Mouse (Mus musculus) heart, embryonic 10.5 days (tissue): ENCODE results near the gene Rabgap1l. TPM values are rescaled to one million over a fixed set of nuclear protein-coding genes. Genes with fewer than 3 reads are reported as not detected.

Experiments used
- DNase-seq: peaks from one replicate; pipeline ENCODE4 v3.0.0-alpha.2; 2017; ENCODE audit warnings: low spot score
- H3K27ac ChIP-seq: fragments of 300-500 bp; sonication (generic); 2 replicates; pipeline ENCODE4 v1.5.1; 2016; ENCODE audit warnings: mild to moderate bottlenecking
- H3K27me3 ChIP-seq: fragments of 300-500 bp; sonication (generic); 2 replicates; pipeline ENCODE4 v1.6.1; 2016; ENCODE audit warnings: mild to moderate bottlenecking; ENCODE audit not compliant: poor library complexity, insufficient read depth, severe bottlenecking
- H3K36me3 ChIP-seq: fragments of 300-500 bp; sonication (generic); 2 replicates; pipeline ENCODE4 v1.6.1; 2016; ENCODE audit warnings: mild to moderate bottlenecking, moderate library complexity
- H3K4me1 ChIP-seq: fragments of 300-500 bp; sonication (generic); 2 replicates; pipeline ENCODE4 v1.6.1; 2016; ENCODE audit warnings: mild to moderate bottlenecking
- H3K4me3 ChIP-seq: fragments of 300-500 bp; sonication (generic); 2 replicates; pipeline ENCODE4 v1.5.1; 2016; ENCODE audit warnings: mild to moderate bottlenecking, moderate library complexity
- H3K9me3 ChIP-seq: fragments of 300-500 bp; sonication (generic); 2 replicates; pipeline ENCODE4 v1.6.1; 2016; ENCODE audit warnings: mild to moderate bottlenecking, moderate library complexity
- WGBS: fragments of 180-500 bp; shearing (Covaris S2); methylation state at CpG from one replicate; pipeline ENCODE4 v1.1.7; 2016; 5-methylcytosine and 5-hydroxymethylcytosine counted together
- polyA plus RNA-seq: library from polyadenylated mRNA; unstranded; fragments of >200 nt; fragmentation: Nextera tagmentation; extraction: Ambion mirVana; gene quantifications from 2 replicates; pipeline ENCODE4 v1.2.1, GENCODE M21; 2016

The Rabgap1l gene
- polyA plus RNA-seq, 1 experiment from 2014 or later = 28.1 TPM

GRCm38 (mm10) chr1:160231013-160231412, 562.0 kb downstream of the Rabgap1l start:
- H3K27ac ChIP-seq = no peak overlapping the region
- no peaks in the 10 kb centered on the region for H3K36me3 ChIP-seq
- H3K4me1 ChIP-seq = no peaks in the 10 kb centered on the region
- H3K27me3 ChIP-seq = no peaks in the 10 kb centered on the region
- H3K4me3 ChIP-seq = no peak overlapping the region
- H3K9me3 ChIP-seq = no peaks in the 10 kb centered on the region
- DNase-seq = no peak
- WGBS = 64% methylated on average over 4 of the region's 4 CpGs

DNA sequence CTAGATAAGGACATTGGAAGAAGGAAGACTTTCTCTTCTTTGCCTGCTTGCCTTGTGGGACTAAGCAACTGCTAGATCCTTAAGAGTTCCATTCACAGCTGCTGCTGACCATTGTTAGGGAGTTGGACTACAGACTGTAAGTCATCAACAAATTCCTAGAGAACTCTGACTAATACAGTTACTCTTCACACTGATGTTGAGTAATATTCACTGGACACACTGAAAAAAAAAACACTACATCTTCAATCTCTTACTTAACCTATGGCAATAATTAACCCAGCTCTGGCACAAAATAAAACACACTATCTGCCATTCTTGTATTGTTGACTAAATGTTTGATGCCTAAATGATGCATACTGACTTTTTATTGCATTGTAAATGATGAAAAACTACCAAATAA, 565.2 kb downstream of the Rabgap1l start:
- no peaks in the 10 kb centered on the region for H3K4me1 ChIP-seq
- no peaks in the 10 kb centered on the region for H3K36me3 ChIP-seq
- H3K27me3 ChIP-seq = no peaks in the 10 kb centered on the region
- H3K4me3 ChIP-seq = no peak overlapping the region
- H3K9me3 ChIP-seq = no peaks in the 10 kb centered on the region
- DNase-seq = no peak
- H3K27ac ChIP-seq = no peak overlapping the region

DNA sequence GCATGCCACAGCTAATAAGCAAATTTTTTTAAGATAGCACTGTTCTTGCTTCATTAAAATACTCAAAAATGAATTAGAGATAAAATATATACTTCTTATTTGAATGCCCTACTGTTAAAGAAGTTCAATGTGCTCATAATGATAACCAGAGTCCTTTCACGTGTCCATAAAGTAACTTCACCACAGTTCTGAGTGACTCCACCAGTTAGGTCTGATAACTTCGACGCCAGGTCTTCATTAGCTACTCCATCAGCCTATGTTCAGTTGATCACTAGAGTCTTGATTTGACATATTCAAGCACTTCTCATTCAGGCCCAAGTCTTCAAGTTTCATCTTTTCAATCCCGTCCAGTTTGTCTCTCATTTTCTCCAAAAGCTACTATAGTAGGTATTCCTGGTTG, 565.8 kb downstream of the Rabgap1l start:
- no peak overlapping the region for H3K27ac ChIP-seq
- no peaks in the 10 kb centered on the region for H3K4me1 ChIP-seq
- H3K27me3 ChIP-seq = no peaks in the 10 kb centered on the region
- WGBS = 82% methylated on average over 4 of the region's 4 CpGs
- no peaks in the 10 kb centered on the region for H3K9me3 ChIP-seq
- DNase-seq = no peak
- H3K4me3 ChIP-seq = no peak overlapping the region
- H3K36me3 ChIP-seq = no peaks in the 10 kb centered on the region

GRCm38 (mm10) chr1:160224093-160224492, 568.9 kb downstream of the Rabgap1l start:
- no peaks in the 10 kb centered on the region for H3K4me1 ChIP-seq
- no peaks in the 10 kb centered on the region for H3K27me3 ChIP-seq
- H3K4me3 ChIP-seq = no peak overlapping the region
- DNase-seq = no peak
- no peaks in the 10 kb centered on the region for H3K9me3 ChIP-seq
- no peak overlapping the region for H3K27ac ChIP-seq
- no peaks in the 10 kb centered on the region for H3K36me3 ChIP-seq
- 66% methylated on average over 2 of the region's 2 CpGs for WGBS

DNA sequence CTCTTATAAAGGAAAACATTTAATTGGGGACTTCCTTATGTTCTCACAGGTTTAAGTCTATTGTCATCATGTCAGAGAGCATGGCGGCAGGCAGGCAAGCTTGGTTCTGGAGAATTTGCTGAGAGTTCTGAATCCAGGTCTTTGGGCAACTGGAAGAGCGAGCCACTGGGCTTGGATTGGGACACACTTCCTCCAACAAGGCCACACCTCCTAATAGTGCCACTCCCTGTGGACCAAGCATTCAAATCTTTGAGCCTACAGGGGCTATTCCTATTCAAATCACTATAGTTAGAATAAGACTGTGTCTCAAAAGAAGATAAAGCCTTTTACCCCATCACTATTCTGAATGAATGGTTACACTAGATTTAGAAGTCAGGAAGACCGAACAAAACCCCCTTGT, 575.1 kb downstream of the Rabgap1l start:
- Histone ChIP-seq H3K36me3 (no peaks in the 10 kb centered on the region), H3K9me3 (no peaks in the 10 kb centered on the region), H3K27ac (no peak overlapping the region), H3K27me3 (no peaks in the 10 kb centered on the region), H3K4me3 (no peak overlapping the region), H3K4me1 (no peaks in the 10 kb centered on the region)
- WGBS = 78% methylated on average over 3 of the region's 3 CpGs
- DNase-seq = no peak

DNA sequence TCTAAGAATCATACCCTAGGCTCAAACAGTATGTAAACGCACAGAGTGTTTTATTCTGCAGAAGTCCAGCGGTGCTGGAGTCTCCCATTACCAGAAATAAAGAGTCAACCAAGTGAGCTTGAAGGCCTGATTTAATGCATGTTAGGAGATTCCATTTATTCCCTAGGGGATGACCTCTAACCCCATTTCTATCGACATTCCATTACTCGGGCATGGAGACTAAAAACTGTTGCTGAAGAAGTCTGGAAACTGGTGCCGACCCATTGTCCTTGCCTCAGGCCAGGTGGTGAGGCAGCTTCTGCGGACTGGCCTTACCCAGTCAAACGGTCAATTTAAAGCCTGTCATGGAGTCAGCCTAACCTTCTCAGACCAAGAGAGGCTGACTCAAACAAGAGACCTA, 578.8 kb downstream of the Rabgap1l start:
- Histone ChIP-seq H3K36me3 (no peaks in the 10 kb centered on the region), H3K4me3 (no peak overlapping the region; the same call in 1 of the 2 replicates), H3K27ac (no peak overlapping the region), H3K9me3 (no peaks in the 10 kb centered on the region), H3K27me3 (no peaks in the 10 kb centered on the region), H3K4me1 (peaks cover 6% of the 10 kb centered on the region)
- WGBS = 90% methylated on average over 7 of the region's 7 CpGs
- no peak for DNase-seq

- H3K4me1 ChIP-seq = peaks cover 6% of the 10 kb centered on the region
- H3K27me3 ChIP-seq = no peaks in the 10 kb centered on the region
- peak within 1 kb of the TSS; percentile 92 for H3K4me3 ChIP-seq
- H3K9me3 ChIP-seq = no peaks in the 10 kb centered on the region
- under 1% methylated on average over 76 of the region's 76 CpGs for WGBS
- peaks cover under 1% of the 10 kb centered on the region; the same call in 1 of the 2 replicates for H3K36me3 ChIP-seq
- DNase-seq = peak; percentile 99
- H3K27ac ChIP-seq = peak within 1 kb of the TSS; percentile 96
Measured at GRCm38 (mm10) chr1:160212703-160213669, 580.0 kb downstream of the Rabgap1l start, which contains the start of gene Cacybp. Gene Cacybp (minus strand): TSS chr1:160212875.

GRCm38 (mm10) chr1:160212123-160212691, 580.8 kb downstream of the Rabgap1l start:
- peaks cover 6% of the 10 kb centered on the region for H3K4me1 ChIP-seq
- WGBS = under 1% methylated on average over 41 of the region's 45 CpGs
- H3K27me3 ChIP-seq = no peaks in the 10 kb centered on the region
- H3K27ac ChIP-seq = peak overlapping the region; percentile 96
- no peaks in the 10 kb centered on the region for H3K9me3 ChIP-seq
- H3K36me3 ChIP-seq = peaks cover 8% of the 10 kb centered on the region
- peak overlapping the region; percentile 92 for H3K4me3 ChIP-seq
- no peak for DNase-seq

- no peaks in the 10 kb centered on the region for H3K9me3 ChIP-seq
- H3K4me3 ChIP-seq = peak overlapping the region; percentile 92
- H3K36me3 ChIP-seq = peaks cover 14% of the 10 kb centered on the region
- H3K27me3 ChIP-seq = no peaks in the 10 kb centered on the region
- H3K4me1 ChIP-seq = peaks cover 6% of the 10 kb centered on the region
- H3K27ac ChIP-seq = peak overlapping the region; percentile 96
- under 1% methylated on average over 8 of the region's 8 CpGs for WGBS
- DNase-seq = no peak
Measured at GRCm38 (mm10) chr1:160211597-160212122, 581.4 kb downstream of the Rabgap1l start.

DNA sequence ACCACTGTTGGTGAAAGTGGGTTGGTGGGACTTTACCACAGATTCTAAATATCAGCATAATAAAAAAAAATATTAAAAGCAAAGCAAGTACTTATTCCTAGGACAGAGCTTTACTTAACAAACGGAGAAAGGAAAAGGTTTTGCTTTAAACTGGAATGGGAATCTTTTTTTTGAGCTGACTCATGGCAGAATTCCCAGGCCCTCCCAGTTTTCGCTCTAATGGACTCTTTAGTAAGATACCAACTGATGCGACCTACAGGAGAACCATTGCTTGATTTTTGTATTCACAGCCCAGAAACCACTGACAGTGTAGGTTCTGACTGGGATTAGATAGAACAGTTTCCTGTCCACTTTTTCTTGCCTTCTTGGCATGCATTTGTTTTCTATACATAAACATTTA, 582.4 kb downstream of the Rabgap1l start:
- peak overlapping the region; percentile 92 for H3K4me3 ChIP-seq
- H3K4me1 ChIP-seq = peaks cover 6% of the 10 kb centered on the region
- 72% methylated on average over 3 of the region's 3 CpGs for WGBS
- H3K9me3 ChIP-seq = no peaks in the 10 kb centered on the region
- no peak overlapping the region for H3K27ac ChIP-seq
- peaks cover 25% of the 10 kb centered on the region for H3K36me3 ChIP-seq
- no peaks in the 10 kb centered on the region for H3K27me3 ChIP-seq
- DNase-seq = no peak

GRCm38 (mm10) chr1:160209844-160210243, 583.2 kb downstream of the Rabgap1l start:
- Histone ChIP-seq H3K4me1 (peaks cover 6% of the 10 kb centered on the region), H3K27me3 (no peaks in the 10 kb centered on the region), H3K27ac (no peak overlapping the region), H3K36me3 (peaks cover 32% of the 10 kb centered on the region), H3K9me3 (no peaks in the 10 kb centered on the region), H3K4me3 (no peak overlapping the region)
- WGBS = 82% methylated on average over 2 of the region's 2 CpGs
- no peak for DNase-seq

DNA sequence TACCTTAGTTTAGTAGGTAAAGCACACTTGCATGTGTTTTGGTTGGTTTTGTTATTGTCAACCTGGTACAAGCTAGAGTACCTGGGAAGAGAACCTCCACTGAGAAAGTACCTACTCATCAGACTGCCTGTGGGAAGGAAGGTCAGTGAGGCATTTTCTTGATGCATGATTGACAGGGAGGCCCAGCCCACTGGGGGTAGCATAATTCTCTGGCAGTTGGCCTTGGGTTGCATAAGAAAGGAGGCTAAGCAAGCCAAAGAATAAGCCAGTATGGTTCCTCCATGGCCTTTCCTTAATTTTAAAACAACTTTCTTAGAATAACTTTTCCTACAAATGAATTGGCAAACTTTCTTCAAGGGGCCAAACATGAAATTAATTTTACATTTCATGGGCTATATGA, 587.5 kb downstream of the Rabgap1l start:
- H3K36me3 ChIP-seq = peaks cover 75% of the 10 kb centered on the region
- H3K27me3 ChIP-seq = no peaks in the 10 kb centered on the region
- H3K9me3 ChIP-seq = no peaks in the 10 kb centered on the region
- H3K4me3 ChIP-seq = no peak overlapping the region
- DNase-seq = no peak
- H3K4me1 ChIP-seq = no peaks in the 10 kb centered on the region
- no peak overlapping the region for H3K27ac ChIP-seq

- peak overlapping the region; percentile 97 for H3K4me3 ChIP-seq
- no peaks in the 10 kb centered on the region for H3K27me3 ChIP-seq
- peak overlapping the region; percentile 95 for H3K27ac ChIP-seq
- under 1% methylated on average over 13 of the region's 13 CpGs for WGBS
- no peaks in the 10 kb centered on the region for H3K4me1 ChIP-seq
- no peaks in the 10 kb centered on the region for H3K9me3 ChIP-seq
- no peak for DNase-seq
- peaks cover 23% of the 10 kb centered on the region for H3K36me3 ChIP-seq
Measured at GRCm38 (mm10) chr1:160195337-160195663, 597.7 kb downstream of the Rabgap1l start.
